Mouse (Mus musculus) stomach, postnatal 0 days (tissue): ENCODE data around the gene Ccdc86.
A peak's percentile ranks its signal among the peaks of the same experiment; 100 is the strongest.

Source experiments
- CTCF ChIP-seq: IDR thresholded peaks from 2 replicates; pipeline ENCODE4 v1.5.1; 2016; ENCODE audit warnings: antibody characterized with exemption, low read depth, mild to moderate bottlenecking, moderate library complexity
- EP300 ChIP-seq: optimal IDR thresholded peaks from 2 replicates; pipeline ENCODE3; 2016; ENCODE audit warnings: antibody characterized with exemption

GRCm38 (mm10) chr19:10952021-10952939 lies 3.2 kb upstream of the Ccdc86 start:
- TF ChIP-seq EP300 = no peak
- TF ChIP-seq CTCF = 0 out of 2 replicates have a peak, but pooled peaks have one; percentile 1
